Mouse (Mus musculus) liver, embryonic 14.5 days (tissue): Measurements from ENCODE around the gene Nrxn3. TPM values are rescaled to one million over a fixed set of nuclear protein-coding genes. Genes with fewer than 3 reads are reported as not detected.

Source experiments
- ATAC-seq: fragments of 200-750 bp; cut with Nextera tagmentation; 2 replicates; pipeline ENCODE4 v1.8.0; 2017; ENCODE audit warnings: moderate number of reproducible peaks, mild to moderate bottlenecking, moderate library complexity; ENCODE audit not compliant: insufficient read depth
- DNase-seq, 3 experiments: peaks; one replicate each; pipeline ENCODE4 v3.0.0-alpha.2; 2012 to 2013; ENCODE audit warnings: low read depth in 3 of 3, low spot score in 3 of 3
- H3K27ac ChIP-seq: fragments of 300-500 bp; sonication (generic); 2 replicates; pipeline ENCODE4 v1.5.1; 2014; ENCODE audit warnings: moderate library complexity, mild to moderate bottlenecking, control low read depth, inconsistent platforms
- H3K27me3 ChIP-seq: fragments of 300-500 bp; sonication (generic); 2 replicates; pipeline ENCODE4 v1.6.1; 2014; ENCODE audit warnings: mild to moderate bottlenecking, low read length, moderate library complexity; ENCODE audit not compliant: control insufficient read depth, insufficient read depth
- H3K36me3 ChIP-seq: fragments of 300-500 bp; sonication (generic); replicated peaks from 2 replicates; pipeline ENCODE4 v1.6.1; 2014; ENCODE audit warnings: low read depth; ENCODE audit not compliant: control insufficient read depth, insufficient read depth
- H3K4me1 ChIP-seq, 2 experiments: fragments of 200-500 bp in 1 of 2; fragments of 300-500 bp in 1 of 2; sonication (generic) in 1 of 2; replicated peaks; 2 replicates each; pipeline ENCODE4 v1.6.1; 2012 to 2014; ENCODE audit warnings: antibody characterized with exemption in 1 of 2, inconsistent platforms in 1 of 2, low read length in 1 of 2; ENCODE audit not compliant: control insufficient read depth in 2 of 2, insufficient read depth in 2 of 2
- H3K4me2 ChIP-seq: fragments of 300-500 bp; sonication (generic); 2 replicates; pipeline ENCODE4 v1.6.1; 2014; ENCODE audit warnings: low read depth, mild to moderate bottlenecking, control low read depth, moderate library complexity
- H3K4me3 ChIP-seq, 2 experiments: fragments of 200-500 bp in 1 of 2; fragments of 300-500 bp in 1 of 2; sonication (generic) in 1 of 2; 2 replicates each; pipeline ENCODE4 v1.5.1; 2012 to 2014; ENCODE audit warnings: low read depth in 2 of 2, low read length in 2 of 2, mild to moderate bottlenecking in 2 of 2, control low read depth in 1 of 2, inconsistent platforms in 1 of 2, moderate library complexity in 1 of 2; ENCODE audit not compliant: insufficient read depth in 1 of 2
- H3K9ac ChIP-seq: fragments of 300-500 bp; sonication (generic); replicated peaks from 2 replicates; pipeline ENCODE4 v1.6.1; 2014; ENCODE audit warnings: mild to moderate bottlenecking, control low read depth, moderate library complexity
- H3K9me3 ChIP-seq: fragments of 300-500 bp; sonication (generic); 2 replicates; pipeline ENCODE4 v1.6.1; 2016; ENCODE audit warnings: low read length, mixed read lengths; ENCODE audit not compliant: control insufficient read depth
- CTCF ChIP-seq: IDR thresholded peaks from 2 replicates; pipeline ENCODE4 v1.5.1; 2016; ENCODE audit warnings: antibody characterized with exemption, low read depth, control low read depth
- EP300 ChIP-seq: IDR thresholded peaks from 2 replicates; pipeline ENCODE4 v1.6.1; 2016; ENCODE audit warnings: antibody characterized with exemption, low read depth
- WGBS: fragments of 180-500 bp; shearing (Covaris S2); extraction: QIAGEN DNeasy Blood & Tissue Kit; methylation state at CpG from one replicate; pipeline ENCODE4 v1.1.7; 2014; ENCODE audit not compliant: insufficient replicate concordance; 5-methylcytosine and 5-hydroxymethylcytosine counted together
- polyA plus RNA-seq, 2 experiments: library from polyadenylated mRNA; depleted of rRNA in 1 of 2; stranded (reverse) in 1 of 2; unstranded in 1 of 2; fragments of >200 nt; fragmentation: Nextera tagmentation in 1 of 2; extraction: Ambion mirVana in 1 of 2; gene quantifications; 2 replicates each; pipeline versions ENCODE4 v1.2.1 to v1.2.3; 2012 to 2014

Nrxn3 gene
- polyA plus RNA-seq, 2 experiments, result 0.12 to 0.38 TPM

DNA sequence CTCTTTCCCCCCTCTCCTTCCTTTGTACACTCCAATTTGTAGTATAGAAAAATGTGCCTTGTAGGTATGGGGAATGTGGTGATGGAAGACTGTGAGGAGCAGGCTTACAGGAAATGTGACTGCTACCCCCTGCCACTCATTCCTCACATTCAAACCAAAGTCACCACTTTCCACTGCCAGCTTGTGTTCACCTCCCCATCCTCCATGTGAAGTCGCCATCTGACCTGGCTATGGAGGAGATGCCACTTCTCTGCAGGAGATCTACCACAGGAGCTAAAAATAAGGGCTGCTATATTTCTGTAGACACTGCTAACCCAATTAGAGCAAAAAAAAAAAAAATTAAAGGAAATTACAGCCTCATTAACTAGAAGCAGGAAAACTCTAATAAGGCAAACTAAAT, 980.3 kb downstream of the Nrxn3 start:
- ATAC-seq (no peak), DNase-seq (no peak)
- H3K4me1 ChIP-seq, result no peaks in the 10 kb centered on the region
- no peak overlapping the region for H3K9ac ChIP-seq
- no peaks in the 10 kb centered on the region for H3K27me3 ChIP-seq
- 33% methylated on average over 1 of the region's 1 CpGs for WGBS
- no peak for TF ChIP-seq CTCF
- no peak for TF ChIP-seq EP300
- no peak overlapping the region for H3K4me2 ChIP-seq
- no peak overlapping the region for H3K4me3 ChIP-seq
- H3K9me3 ChIP-seq, result no peaks in the 10 kb centered on the region
- H3K27ac ChIP-seq, result no peak overlapping the region
- H3K36me3 ChIP-seq, result no peaks in the 10 kb centered on the region

DNA sequence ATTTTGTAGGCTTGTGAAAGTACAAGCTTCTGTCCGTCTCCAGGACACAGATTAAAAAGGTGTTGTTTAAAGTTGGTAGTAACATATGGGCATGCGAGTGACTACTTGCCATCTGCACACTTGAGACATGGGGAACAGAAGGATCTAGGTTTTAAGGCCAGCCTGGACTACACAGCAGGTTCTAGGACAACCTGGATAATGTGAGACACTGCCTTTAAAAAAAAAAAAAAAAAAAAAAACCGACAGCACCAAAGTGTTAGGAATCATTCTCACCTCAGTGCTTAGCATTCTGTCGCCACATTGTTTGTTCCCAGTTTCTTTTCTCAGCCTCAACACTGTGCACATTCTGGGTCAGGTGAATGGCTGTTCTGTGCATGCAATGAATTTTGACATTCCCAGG, 985.2 kb downstream of the Nrxn3 start:
- no peak overlapping the region for H3K9ac ChIP-seq
- ATAC-seq, result no peak
- no peak overlapping the region for H3K27ac ChIP-seq
- H3K4me2 ChIP-seq, result no peak overlapping the region
- WGBS, result 53% methylated on average over 4 of the region's 4 CpGs
- no peaks in the 10 kb centered on the region for H3K27me3 ChIP-seq
- no peaks in the 10 kb centered on the region for H3K9me3 ChIP-seq
- no peak for DNase-seq
- H3K4me3 ChIP-seq, result no peak overlapping the region
- TF ChIP-seq CTCF, result no peak
- TF ChIP-seq EP300, result no peak
- no peaks in the 10 kb centered on the region for H3K36me3 ChIP-seq
- no peaks in the 10 kb centered on the region for H3K4me1 ChIP-seq

DNA sequence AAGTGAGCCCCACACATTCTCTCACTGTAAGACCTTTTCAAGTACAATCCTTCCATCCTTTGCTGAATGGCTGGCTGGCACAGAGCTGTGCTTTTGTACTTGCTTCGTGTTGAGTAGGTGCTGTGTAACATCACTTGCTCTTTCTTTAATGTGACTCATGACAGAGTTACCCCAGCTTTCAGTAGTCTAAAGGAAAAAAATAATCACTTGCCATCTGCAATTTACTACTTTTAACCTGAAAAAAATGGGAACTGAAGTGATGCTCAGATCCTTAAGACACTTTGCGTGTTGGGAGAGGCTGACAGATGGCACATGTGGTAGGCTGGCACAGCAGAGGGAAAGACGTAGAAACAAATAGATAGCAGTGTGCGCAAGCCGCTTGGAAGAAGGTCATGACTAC, 987.8 kb downstream of the Nrxn3 start:
- no peaks in the 10 kb centered on the region for H3K4me1 ChIP-seq
- ATAC-seq (no peak), DNase-seq (no peak)
- H3K27me3 ChIP-seq, result no peaks in the 10 kb centered on the region
- no peak overlapping the region for H3K27ac ChIP-seq
- no peaks in the 10 kb centered on the region for H3K9me3 ChIP-seq
- no peak overlapping the region for H3K4me2 ChIP-seq
- WGBS, result 70% methylated on average over 5 of the region's 5 CpGs
- TF ChIP-seq EP300 (no peak), CTCF (no peak)
- H3K36me3 ChIP-seq, result no peaks in the 10 kb centered on the region
- H3K9ac ChIP-seq, result no peak overlapping the region
- no peak overlapping the region for H3K4me3 ChIP-seq

DNA sequence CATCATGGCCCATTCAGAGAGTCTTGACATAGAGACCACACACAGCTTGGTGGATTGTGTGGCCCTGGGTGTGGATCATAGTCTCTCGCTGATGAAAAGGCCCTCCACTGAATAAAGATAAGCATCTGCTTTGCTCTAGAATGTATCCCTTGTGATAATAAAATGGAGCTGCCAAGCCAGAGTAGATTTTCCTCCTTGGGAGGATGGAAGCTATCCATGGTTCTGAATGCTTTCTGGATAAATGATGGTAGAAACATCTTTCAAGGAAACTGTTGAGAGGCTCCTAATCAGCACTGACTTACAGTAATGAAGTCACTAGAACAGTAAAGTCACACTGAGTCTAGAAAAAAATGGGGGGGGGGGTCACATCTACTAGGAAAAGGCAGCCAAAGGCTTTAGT, 989.1 kb downstream of the Nrxn3 start:
- H3K4me1 ChIP-seq, result no peaks in the 10 kb centered on the region
- no peak for TF ChIP-seq EP300
- TF ChIP-seq CTCF, result no peak
- no peak for ATAC-seq
- H3K4me3 ChIP-seq, result no peak overlapping the region
- WGBS, result 72% methylated on average over 1 of the region's 1 CpGs
- H3K27me3 ChIP-seq, result no peaks in the 10 kb centered on the region
- no peak overlapping the region for H3K4me2 ChIP-seq
- no peaks in the 10 kb centered on the region for H3K36me3 ChIP-seq
- H3K9ac ChIP-seq, result no peak overlapping the region
- no peaks in the 10 kb centered on the region for H3K9me3 ChIP-seq
- no peak overlapping the region for H3K27ac ChIP-seq
- no peak for DNase-seq

DNA sequence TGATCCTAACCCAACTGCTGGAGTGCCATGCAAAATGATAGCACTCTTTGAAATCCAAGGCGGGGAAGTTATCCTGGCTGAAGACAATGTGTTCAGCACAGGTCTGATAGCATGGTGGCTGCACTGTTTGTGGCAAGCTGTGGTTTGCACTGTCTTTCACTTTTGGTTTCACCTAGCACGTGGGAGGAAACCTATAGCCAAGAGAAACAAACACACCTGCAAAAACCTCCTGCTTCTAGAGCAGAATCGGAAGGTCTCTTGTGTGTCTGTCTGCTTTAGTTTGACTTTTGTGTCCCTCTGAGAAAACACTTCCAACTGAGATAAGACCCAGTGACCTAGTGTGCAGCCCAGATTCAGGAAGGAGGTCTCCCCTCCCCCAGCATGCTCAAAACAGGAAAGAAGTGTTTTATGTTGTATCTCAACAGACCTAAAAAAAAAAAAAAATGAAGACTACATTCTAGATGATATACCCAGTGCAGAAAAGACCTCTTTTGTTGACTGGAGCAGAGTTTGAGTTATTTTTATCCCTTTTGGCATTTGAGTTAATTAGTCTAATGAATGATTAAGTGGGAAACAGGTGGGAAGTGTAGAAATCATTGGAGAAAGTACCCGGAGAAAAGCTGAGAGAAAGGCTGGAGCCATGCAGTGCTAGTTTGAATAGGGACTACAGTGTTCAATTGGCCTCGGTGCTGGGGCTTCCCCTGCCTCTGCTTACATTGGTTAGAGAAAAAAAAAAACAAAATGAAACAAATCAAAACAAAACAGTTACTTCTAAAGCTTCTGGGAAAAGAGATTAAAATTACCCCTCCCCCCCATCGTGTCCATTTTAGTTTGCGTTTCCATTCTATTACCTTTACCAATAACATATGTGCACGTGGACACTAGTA, 996.8 kb downstream of the Nrxn3 start:
- DNase-seq (no peak), ATAC-seq (no peak)
- no peak overlapping the region for H3K4me2 ChIP-seq
- H3K27me3 ChIP-seq, result no peaks in the 10 kb centered on the region
- no peaks in the 10 kb centered on the region for H3K36me3 ChIP-seq
- no peak overlapping the region for H3K27ac ChIP-seq
- H3K9me3 ChIP-seq, result no peaks in the 10 kb centered on the region
- no peak overlapping the region for H3K9ac ChIP-seq
- no peak for TF ChIP-seq CTCF
- no peak for TF ChIP-seq EP300
- peaks cover 0 to 4% of the 10 kb centered on the region in 2 experiments; a peak in 2 of 4 replicates for H3K4me1 ChIP-seq
- H3K4me3 ChIP-seq, result no peak overlapping the region
- WGBS, result 23% methylated on average over 8 of the region's 8 CpGs
